Mouse (Mus musculus): ENCODE results near the gene Sim2. TPM values are rescaled to one million over a fixed set of nuclear protein-coding genes. Genes with fewer than 3 reads are reported as not detected.

The Sim2 gene
- polyA plus RNA-seq, 1 experiment from 2014 or later: 0.39 TPM

GRCm38 (mm10) chr16:94050368-94050767 lies 34.4 kb upstream of the Sim2 start:
- no peaks in the 10 kb centered on the region for H3K4me1 ChIP-seq (replicated peaks; ENCODE audit: control insufficient read depth, insufficient read depth, low read length)
- no peak overlapping the region for H3K4me2 ChIP-seq (replicated peaks; ENCODE audit: low read depth, low read length)
- DNase-seq (ENCODE audit: low spot score) (no peak), ATAC-seq (ENCODE audit: low FRiP score) (no peak)
- no peak overlapping the region for H3K27ac ChIP-seq (ENCODE audit: low read depth, low read length)
- H3K9ac ChIP-seq (ENCODE audit: low read depth, low read length): no peak overlapping the region
- H3K27me3 ChIP-seq (ENCODE audit: control insufficient read depth, insufficient read depth, low read length): no peaks in the 10 kb centered on the region
- 88% methylated on average over 3 of the region's 3 CpGs for WGBS
- no peaks in the 10 kb centered on the region for H3K36me3 ChIP-seq (ENCODE audit: control insufficient read depth, insufficient read depth, low read length)
- no peaks in the 10 kb centered on the region for H3K9me3 ChIP-seq (ENCODE audit: control insufficient read depth, low read length)
- no peak overlapping the region for H3K4me3 ChIP-seq (ENCODE audit: low read depth, low read length)

GRCm38 (mm10) chr16:94055176-94055575 lies 29.6 kb upstream of the Sim2 start:
- Histone ChIP-seq H3K4me1 (replicated peaks; ENCODE audit: control insufficient read depth, insufficient read depth, low read length) (no peaks in the 10 kb centered on the region), H3K9me3 (ENCODE audit: control insufficient read depth, low read length) (no peaks in the 10 kb centered on the region), H3K27ac (ENCODE audit: low read depth, low read length) (no peak overlapping the region), H3K4me2 (replicated peaks; ENCODE audit: low read depth, low read length) (no peak overlapping the region), H3K36me3 (ENCODE audit: control insufficient read depth, insufficient read depth, low read length) (no peaks in the 10 kb centered on the region), H3K4me3 (ENCODE audit: low read depth, low read length) (no peak overlapping the region), H3K27me3 (ENCODE audit: control insufficient read depth, insufficient read depth, low read length) (no peaks in the 10 kb centered on the region), H3K9ac (ENCODE audit: low read depth, low read length) (no peak overlapping the region)
- DNase-seq (ENCODE audit: low spot score) (no peak), ATAC-seq (ENCODE audit: low FRiP score) (no peak)
- WGBS: 88% methylated on average over 12 of the region's 12 CpGs

GRCm38 (mm10) chr16:94055576-94055975 lies 29.2 kb upstream of the Sim2 start:
- Histone ChIP-seq H3K4me2 (replicated peaks; ENCODE audit: low read depth, low read length) (no peak overlapping the region), H3K9me3 (ENCODE audit: control insufficient read depth, low read length) (no peaks in the 10 kb centered on the region), H3K4me3 (ENCODE audit: low read depth, low read length) (no peak overlapping the region), H3K4me1 (replicated peaks; ENCODE audit: control insufficient read depth, insufficient read depth, low read length) (no peaks in the 10 kb centered on the region), H3K9ac (ENCODE audit: low read depth, low read length) (no peak overlapping the region), H3K27ac (ENCODE audit: low read depth, low read length) (no peak overlapping the region), H3K36me3 (ENCODE audit: control insufficient read depth, insufficient read depth, low read length) (no peaks in the 10 kb centered on the region), H3K27me3 (ENCODE audit: control insufficient read depth, insufficient read depth, low read length) (no peaks in the 10 kb centered on the region)
- DNase-seq (ENCODE audit: low spot score) (peak; percentile 13), ATAC-seq (ENCODE audit: low FRiP score) (no peak)
- WGBS: 63% methylated on average over 8 of the region's 8 CpGs

- DNase-seq (ENCODE audit: low spot score) (peak; percentile 28), ATAC-seq (ENCODE audit: low FRiP score) (no peak)
- Histone ChIP-seq H3K27me3 (ENCODE audit: control insufficient read depth, insufficient read depth, low read length) (no peaks in the 10 kb centered on the region), H3K4me2 (replicated peaks; ENCODE audit: low read depth, low read length) (no peak overlapping the region), H3K4me1 (replicated peaks; ENCODE audit: control insufficient read depth, insufficient read depth, low read length) (no peaks in the 10 kb centered on the region), H3K4me3 (ENCODE audit: low read depth, low read length) (no peak overlapping the region), H3K36me3 (ENCODE audit: control insufficient read depth, insufficient read depth, low read length) (no peaks in the 10 kb centered on the region), H3K27ac (ENCODE audit: low read depth, low read length) (no peak overlapping the region), H3K9ac (ENCODE audit: low read depth, low read length) (no peak overlapping the region), H3K9me3 (ENCODE audit: control insufficient read depth, low read length) (no peaks in the 10 kb centered on the region)
- WGBS: 61% methylated on average over 9 of the region's 9 CpGs
Measured at GRCm38 (mm10) chr16:94059820-94060219, 24.9 kb upstream of the Sim2 start.

- Histone ChIP-seq H3K27me3 (ENCODE audit: control insufficient read depth, insufficient read depth, low read length) (no peaks in the 10 kb centered on the region), H3K27ac (ENCODE audit: low read depth, low read length) (no peak overlapping the region), H3K4me1 (replicated peaks; ENCODE audit: control insufficient read depth, insufficient read depth, low read length) (no peaks in the 10 kb centered on the region), H3K9me3 (ENCODE audit: control insufficient read depth, low read length) (no peaks in the 10 kb centered on the region), H3K9ac (ENCODE audit: low read depth, low read length) (no peak overlapping the region), H3K4me3 (ENCODE audit: low read depth, low read length) (no peak overlapping the region), H3K4me2 (replicated peaks; ENCODE audit: low read depth, low read length) (no peak overlapping the region), H3K36me3 (ENCODE audit: control insufficient read depth, insufficient read depth, low read length) (no peaks in the 10 kb centered on the region)
- WGBS: 69% methylated on average over 9 of the region's 9 CpGs
- ATAC-seq (ENCODE audit: low FRiP score) (no peak), DNase-seq (ENCODE audit: low spot score) (peak; percentile 8)
Measured at GRCm38 (mm10) chr16:94064211-94064610, 20.5 kb upstream of the Sim2 start.

GRCm38 (mm10) chr16:94065728-94066674 lies 18.7 kb upstream of the Sim2 start:
- H3K27ac ChIP-seq (ENCODE audit: low read depth, low read length): no peak overlapping the region
- no peaks in the 10 kb centered on the region for H3K36me3 ChIP-seq (ENCODE audit: control insufficient read depth, insufficient read depth, low read length)
- no peak overlapping the region for H3K4me3 ChIP-seq (ENCODE audit: low read depth, low read length)
- H3K4me2 ChIP-seq (replicated peaks; ENCODE audit: low read depth, low read length): no peak overlapping the region
- H3K9ac ChIP-seq (ENCODE audit: low read depth, low read length): no peak overlapping the region
- no peak for ATAC-seq (ENCODE audit: low FRiP score)
- no peak for DNase-seq (ENCODE audit: low spot score)
- no peaks in the 10 kb centered on the region for H3K4me1 ChIP-seq (replicated peaks; ENCODE audit: control insufficient read depth, insufficient read depth, low read length)
- H3K9me3 ChIP-seq (ENCODE audit: control insufficient read depth, low read length): no peaks in the 10 kb centered on the region
- WGBS: 68% methylated on average over 24 of the region's 24 CpGs
- H3K27me3 ChIP-seq (ENCODE audit: control insufficient read depth, insufficient read depth, low read length): 0 out of 2 replicates have a peak, but pooled peaks cover 2% of the 10 kb centered on the region

DNA sequence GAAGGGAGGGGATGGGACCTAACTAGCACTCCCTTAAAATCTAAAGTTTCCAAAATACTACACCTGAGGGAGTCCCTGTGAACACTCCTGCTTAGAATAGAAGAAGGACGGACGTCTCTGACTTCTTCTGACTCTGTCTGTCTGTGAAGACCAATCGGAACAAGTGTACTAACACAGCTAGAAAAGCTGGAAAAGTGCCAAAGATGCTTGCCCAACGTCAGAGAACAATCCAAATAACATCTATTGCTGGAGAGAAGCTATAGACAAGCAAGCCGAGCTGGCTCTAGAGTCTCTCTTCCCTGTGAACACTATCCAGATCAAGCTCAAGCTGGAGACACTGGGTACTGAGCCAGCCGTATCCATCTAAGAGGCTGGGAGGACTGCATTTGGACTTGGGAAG lies 18.0 kb upstream of the Sim2 start:
- Histone ChIP-seq H3K4me3 (ENCODE audit: low read depth, low read length) (no peak overlapping the region), H3K4me2 (replicated peaks; ENCODE audit: low read depth, low read length) (no peak overlapping the region), H3K27ac (ENCODE audit: low read depth, low read length) (no peak overlapping the region), H3K9ac (ENCODE audit: low read depth, low read length) (no peak overlapping the region), H3K9me3 (ENCODE audit: control insufficient read depth, low read length) (no peaks in the 10 kb centered on the region), H3K4me1 (replicated peaks; ENCODE audit: control insufficient read depth, insufficient read depth, low read length) (no peaks in the 10 kb centered on the region), H3K36me3 (ENCODE audit: control insufficient read depth, insufficient read depth, low read length) (no peaks in the 10 kb centered on the region), H3K27me3 (ENCODE audit: control insufficient read depth, insufficient read depth, low read length) (0 out of 2 replicates have a peak, but pooled peaks cover 2% of the 10 kb centered on the region)
- 74% methylated on average over 6 of the region's 6 CpGs for WGBS
- ATAC-seq (ENCODE audit: low FRiP score) (no peak), DNase-seq (ENCODE audit: low spot score) (no peak)

- Histone ChIP-seq H3K27me3 (ENCODE audit: control insufficient read depth, insufficient read depth, low read length) (0 out of 2 replicates have a peak, but pooled peaks cover 2% of the 10 kb centered on the region), H3K9me3 (ENCODE audit: control insufficient read depth, low read length) (no peaks in the 10 kb centered on the region), H3K4me1 (replicated peaks; ENCODE audit: control insufficient read depth, insufficient read depth, low read length) (no peaks in the 10 kb centered on the region), H3K36me3 (ENCODE audit: control insufficient read depth, insufficient read depth, low read length) (no peaks in the 10 kb centered on the region), H3K4me3 (ENCODE audit: low read depth, low read length) (no peak overlapping the region), H3K27ac (ENCODE audit: low read depth, low read length) (no peak overlapping the region), H3K4me2 (replicated peaks; ENCODE audit: low read depth, low read length) (no peak overlapping the region), H3K9ac (ENCODE audit: low read depth, low read length) (no peak overlapping the region)
- DNase-seq (ENCODE audit: low spot score) (no peak), ATAC-seq (ENCODE audit: low FRiP score) (no peak)
- 45% methylated on average over 5 of the region's 5 CpGs for WGBS
Measured at GRCm38 (mm10) chr16:94067280-94067679, 17.5 kb upstream of the Sim2 start.

GRCm38 (mm10) chr16:94069061-94069460 lies 15.7 kb upstream of the Sim2 start:
- no peak for ATAC-seq (ENCODE audit: low FRiP score)
- H3K9ac ChIP-seq (ENCODE audit: low read depth, low read length): no peak overlapping the region
- no peaks in the 10 kb centered on the region for H3K36me3 ChIP-seq (ENCODE audit: control insufficient read depth, insufficient read depth, low read length)
- 96% methylated on average over 5 of the region's 5 CpGs for WGBS
- peaks cover 4% of the 10 kb centered on the region; the same call in 1 of the 2 replicates for H3K27me3 ChIP-seq (ENCODE audit: control insufficient read depth, insufficient read depth, low read length)
- no peak overlapping the region for H3K27ac ChIP-seq (ENCODE audit: low read depth, low read length)
- H3K4me2 ChIP-seq (replicated peaks; ENCODE audit: low read depth, low read length): no peak overlapping the region
- no peaks in the 10 kb centered on the region for H3K9me3 ChIP-seq (ENCODE audit: control insufficient read depth, low read length)
- no peaks in the 10 kb centered on the region for H3K4me1 ChIP-seq (replicated peaks; ENCODE audit: control insufficient read depth, insufficient read depth, low read length)
- no peak for DNase-seq (ENCODE audit: low spot score)
- no peak overlapping the region for H3K4me3 ChIP-seq (ENCODE audit: low read depth, low read length)
